Mouse (Mus musculus) forelimb bud, embryonic 11.5 days (tissue): ENCODE measurements around the gene Kcne2.

ENCODE experiments used
- DNase-seq: peaks from one replicate; pipeline ENCODE4 v3.0.0-alpha.2; 2012; ENCODE audit warnings: low read depth, low spot score

Kcne2 gene

GRCm38 (mm10) chr16:92309126-92309525 is 16.9 kb downstream of the Kcne2 start:
- DNase-seq = no peak

DNA sequence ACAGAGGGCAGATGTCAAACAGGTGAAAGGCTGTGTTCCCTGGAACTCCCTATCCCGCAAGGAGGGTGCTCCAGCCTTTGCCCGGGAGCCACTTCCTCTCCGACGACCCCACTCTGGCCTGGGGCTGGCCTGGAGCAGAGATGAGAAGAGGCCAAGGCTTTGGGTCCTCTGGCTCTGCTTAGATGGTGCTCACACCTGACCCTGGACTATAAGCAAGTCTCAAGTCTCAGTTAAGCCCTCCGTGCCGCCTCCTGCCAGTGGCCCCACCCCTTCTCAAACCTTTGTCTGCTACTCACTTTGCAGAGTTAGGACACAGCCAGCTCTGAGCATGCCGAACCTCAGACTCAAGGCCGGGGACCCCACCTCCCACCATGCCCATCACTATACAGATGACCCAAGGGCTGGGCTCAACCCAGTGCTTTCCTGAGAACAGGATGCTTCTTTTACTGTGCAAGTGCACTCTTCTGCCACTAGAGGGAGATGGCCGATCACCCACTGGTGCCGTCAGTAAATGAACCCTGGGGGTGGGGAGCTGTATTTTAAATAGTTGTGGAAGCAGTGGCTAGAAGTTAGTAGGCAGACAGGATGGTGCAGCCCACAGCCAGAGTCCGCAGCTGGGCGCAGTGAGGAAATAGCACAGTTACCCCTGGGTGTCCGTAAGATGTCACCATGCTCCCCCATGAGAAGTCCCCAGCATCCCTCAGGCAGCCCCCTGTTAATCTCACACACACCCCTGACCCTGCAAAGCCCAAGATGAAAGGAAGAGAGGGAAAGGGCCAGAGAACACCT is 22.0 kb downstream of the Kcne2 start:
- peak; percentile 64 for DNase-seq

- DNase-seq = no peak
Measured at GRCm38 (mm10) chr16:92316049-92316738, 24.0 kb downstream of the Kcne2 start.

GRCm38 (mm10) chr16:92319353-92320109 is 27.3 kb downstream of the Kcne2 start:
- DNase-seq = peak; percentile 34

DNA sequence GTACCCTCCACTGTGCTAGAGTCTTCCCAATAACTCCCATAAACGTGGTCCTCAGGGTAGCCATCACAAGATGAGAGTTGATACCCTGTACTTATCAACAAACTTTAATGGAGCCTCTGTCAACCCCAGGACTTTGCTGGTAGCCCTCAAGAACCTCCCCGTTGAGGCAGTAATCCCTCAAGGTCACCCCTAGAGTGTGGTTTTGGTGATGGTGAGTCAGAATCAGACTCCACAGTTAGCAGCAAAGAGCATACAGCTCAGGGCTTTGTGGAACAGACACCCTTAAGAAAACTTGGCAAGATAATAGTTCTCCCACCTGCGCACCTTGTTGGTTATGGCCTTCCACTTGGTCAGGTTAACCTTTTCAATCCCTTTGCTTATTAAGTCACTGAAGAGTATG is 28.2 kb downstream of the Kcne2 start:
- DNase-seq = no peak

- no peak for DNase-seq
Measured at GRCm38 (mm10) chr16:92321341-92321740, 29.2 kb downstream of the Kcne2 start, which contains the start of gene Fam243. Fam243 (minus strand) TSS chr16:92321441.

- no peak for DNase-seq
Measured at GRCm38 (mm10) chr16:92324309-92325061, 32.3 kb downstream of the Kcne2 start.

- DNase-seq = no peak
Measured at GRCm38 (mm10) chr16:92325062-92325406, 32.8 kb downstream of the Kcne2 start.

DNA sequence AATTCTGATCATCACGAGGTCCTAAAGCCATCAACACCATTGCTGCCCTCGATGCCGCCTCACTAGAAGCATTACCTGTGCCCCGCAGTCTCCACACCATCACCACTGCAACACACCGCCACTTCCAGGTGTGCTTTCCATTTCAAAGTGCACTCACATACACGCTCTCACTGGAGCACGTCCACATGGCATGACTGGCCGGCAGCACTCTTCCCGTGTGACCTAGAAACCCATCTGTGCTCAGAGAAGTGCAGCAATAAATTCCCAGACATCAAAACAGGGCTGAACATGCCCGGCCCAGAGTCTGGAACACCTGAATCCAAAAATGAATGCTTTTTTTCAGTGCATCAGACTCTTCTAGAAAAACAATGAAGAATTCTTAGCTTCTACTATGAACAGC is 35.7 kb downstream of the Kcne2 start:
- no peak for DNase-seq

DNA sequence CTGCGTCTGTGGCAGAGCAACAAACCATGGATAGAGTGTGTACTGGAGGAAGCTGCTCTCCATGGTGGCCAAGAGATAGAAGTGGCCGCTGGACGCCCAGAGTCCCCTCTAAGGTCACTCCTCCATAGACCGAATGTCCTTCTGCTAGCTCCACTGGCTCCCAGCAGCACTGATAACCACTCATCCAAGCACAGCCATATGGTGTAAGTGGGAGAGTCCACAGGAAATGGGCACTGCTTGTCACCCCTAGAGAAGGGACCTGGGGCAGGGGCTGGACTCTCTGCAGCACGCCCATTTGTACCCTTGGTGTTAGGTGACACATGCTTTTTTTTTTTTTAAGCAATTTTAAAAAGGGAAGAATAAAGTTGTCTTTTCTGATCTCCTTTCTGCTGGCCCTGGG is 38.8 kb downstream of the Kcne2 start:
- no peak for DNase-seq

GRCm38 (mm10) chr16:92334600-92334999 is 42.4 kb downstream of the Kcne2 start:
- DNase-seq = no peak

DNA sequence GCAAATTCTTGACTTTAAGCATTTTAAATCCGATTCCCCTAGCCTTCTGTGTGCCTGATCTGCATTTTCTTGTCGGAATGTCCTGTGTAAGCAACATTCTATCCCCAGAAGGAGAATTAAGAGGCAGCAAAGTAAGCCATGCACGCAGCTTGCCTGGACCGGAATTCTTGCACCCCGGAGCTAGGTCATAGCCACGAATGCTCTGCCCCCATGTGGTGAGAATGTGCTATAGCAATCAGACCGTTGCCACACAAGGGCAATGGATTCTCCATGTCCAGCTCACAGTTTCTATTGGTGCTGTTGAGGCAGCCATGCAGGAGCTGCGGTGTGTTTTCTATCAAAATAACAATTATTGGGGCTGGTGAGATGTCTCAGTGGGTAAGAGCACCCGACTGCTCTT is 44.1 kb downstream of the Kcne2 start:
- DNase-seq = peak; percentile 91

- DNase-seq = peak; percentile 76
Measured at GRCm38 (mm10) chr16:92340612-92341511, 48.7 kb downstream of the Kcne2 start.

DNA sequence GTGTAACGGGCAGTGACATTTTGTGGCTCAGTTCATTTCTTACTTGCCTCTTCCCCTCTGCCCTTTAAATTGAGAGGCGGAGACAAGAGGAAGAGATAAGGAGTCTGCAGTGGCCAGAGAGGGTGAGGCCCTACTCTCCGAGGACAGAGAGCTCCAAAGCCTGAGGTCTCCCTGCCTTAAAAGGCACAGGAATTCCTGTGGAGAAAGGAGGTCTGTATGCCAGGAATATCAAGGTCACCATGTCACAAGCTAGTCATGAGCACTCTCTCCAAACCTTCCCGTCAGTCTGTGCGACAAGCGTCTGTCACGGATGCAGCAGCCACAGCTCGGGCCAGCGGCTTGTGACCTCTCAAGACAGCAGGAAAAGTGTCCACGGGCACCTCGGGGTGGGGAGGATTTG is 53.0 kb downstream of the Kcne2 start:
- no peak for DNase-seq

DNA sequence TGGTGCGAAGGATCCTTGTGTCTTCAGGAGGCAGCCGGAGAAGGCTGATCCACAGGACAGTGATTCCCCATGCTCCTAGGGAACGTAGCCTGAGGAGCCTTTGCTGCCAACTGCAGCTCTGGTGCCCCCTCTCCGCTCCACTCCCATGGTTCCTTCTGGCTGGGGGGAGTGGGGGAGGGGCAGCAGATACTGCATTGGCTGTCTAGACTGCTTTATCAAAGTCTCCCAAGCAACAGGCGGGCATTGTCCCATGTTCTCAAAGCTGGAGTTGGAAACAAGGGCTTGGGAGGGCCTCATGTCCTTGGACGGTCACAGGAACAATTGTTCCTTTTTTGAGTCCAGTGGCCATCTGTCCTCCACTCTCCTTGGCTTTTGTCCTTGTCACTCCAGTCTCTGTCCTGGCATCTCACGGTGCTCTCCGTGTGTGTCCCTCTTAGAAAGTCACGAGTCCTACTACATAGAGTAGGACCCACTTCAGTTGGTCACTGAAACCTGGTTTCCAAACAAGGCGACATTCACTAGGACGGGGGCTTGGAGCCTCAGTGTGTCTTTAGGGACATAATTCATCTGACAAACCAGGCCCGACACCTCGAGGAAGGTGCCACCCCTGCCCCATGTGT is 54.2 kb downstream of the Kcne2 start:
- DNase-seq = no peak
